Mouse (Mus musculus): ENCODE data around the gene Hoxa4.

Gene Hoxa4

DNA sequence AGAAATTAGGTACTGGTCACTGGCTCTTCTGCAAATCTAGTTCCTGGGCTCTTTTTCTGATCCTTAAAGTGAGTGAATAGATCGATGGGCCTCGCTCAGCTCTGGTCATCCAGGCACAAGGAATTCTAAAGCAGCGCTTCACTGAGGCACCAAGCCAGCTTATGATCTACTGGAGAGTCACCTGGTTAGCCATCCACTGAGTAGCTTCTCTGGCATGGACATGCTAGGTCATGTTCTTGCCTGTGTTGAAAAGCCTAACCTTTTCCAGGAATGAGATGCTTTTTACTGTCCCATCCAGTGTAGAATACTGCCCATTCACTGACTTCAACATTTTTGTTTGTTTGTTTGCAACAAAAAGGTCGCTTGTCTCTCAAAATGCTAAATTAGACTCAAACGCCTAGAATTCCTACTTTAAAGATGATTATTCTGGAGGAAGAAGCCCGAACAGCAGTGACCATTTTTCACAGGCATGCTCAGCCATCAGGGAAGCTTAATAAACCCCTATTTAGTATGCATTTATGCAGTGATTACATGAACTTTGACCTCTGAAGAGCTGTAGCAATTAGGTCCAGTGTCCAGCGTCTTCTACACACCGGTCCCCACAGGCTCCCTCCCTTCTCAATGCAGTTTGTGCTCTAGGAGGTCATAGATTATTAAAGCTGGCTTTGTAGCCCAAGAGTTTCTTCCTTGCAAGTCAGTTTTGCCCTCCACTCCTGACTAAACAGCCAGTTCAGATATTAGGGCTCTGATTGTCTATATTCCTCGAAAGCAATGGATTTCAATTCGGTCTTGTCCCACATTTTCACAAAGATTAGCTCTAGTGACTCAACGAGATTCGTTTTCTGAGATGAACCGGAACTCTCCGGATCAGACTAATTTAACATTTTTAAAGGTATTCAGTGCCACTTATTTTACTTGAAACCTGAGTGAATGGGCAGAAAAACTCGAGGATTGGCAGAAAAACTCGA, 39.0 kb downstream of the Hoxa4 start:
- DNase-seq (ENCODE audit: low spot score in 2 of 2): no peak

DNA sequence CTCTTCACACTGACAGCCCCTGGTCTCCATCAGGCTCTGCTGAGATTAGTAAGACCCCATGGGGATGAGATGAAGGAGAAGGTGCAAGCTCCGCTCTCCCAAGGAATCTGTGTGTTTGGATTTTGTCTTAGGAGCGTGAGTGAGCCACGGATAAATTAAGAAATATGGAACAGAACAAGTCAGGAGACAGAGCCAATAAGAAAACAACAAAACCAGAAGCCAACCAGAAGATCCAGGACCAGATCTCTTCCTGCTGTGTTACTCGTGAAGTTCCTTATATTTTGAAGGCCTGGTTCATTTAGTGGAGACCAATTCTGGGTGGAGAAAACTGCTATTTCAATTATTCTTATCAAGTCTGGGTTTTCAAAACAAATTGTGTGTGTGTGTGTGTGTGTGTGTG, 40.0 kb downstream of the Hoxa4 start:
- no peak for DNase-seq (ENCODE audit: low spot score in 2 of 2)

GRCm38 (mm10) chr6:52150401-52150966, 41.1 kb downstream of the Hoxa4 start:
- no peak for DNase-seq (ENCODE audit: low spot score in 2 of 2)

All from frontal cortex, postnatal 36 days (tissue).